Mouse (Mus musculus) CD4-positive, CD25-positive, alpha-beta regulatory T cell, adult 2 months (primary cell): ENCODE results near the gene Gm45213.

Source experiments
- DNase-seq: peaks from one replicate; pipeline ENCODE4 v3.0.0-alpha.2; 2012; ENCODE audit warnings: low read depth, low spot score

Gene Gm45213

GRCm38 (mm10) chr7:66106581-66107056 is 63.2 kb downstream of the Gm45213 start:
- DNase-seq, result no peak

- DNase-seq, result no peak
These were observed 63.8 kb downstream of the Gm45213 start for GRCm38 (mm10) chr7:66107206-66107605.

DNA sequence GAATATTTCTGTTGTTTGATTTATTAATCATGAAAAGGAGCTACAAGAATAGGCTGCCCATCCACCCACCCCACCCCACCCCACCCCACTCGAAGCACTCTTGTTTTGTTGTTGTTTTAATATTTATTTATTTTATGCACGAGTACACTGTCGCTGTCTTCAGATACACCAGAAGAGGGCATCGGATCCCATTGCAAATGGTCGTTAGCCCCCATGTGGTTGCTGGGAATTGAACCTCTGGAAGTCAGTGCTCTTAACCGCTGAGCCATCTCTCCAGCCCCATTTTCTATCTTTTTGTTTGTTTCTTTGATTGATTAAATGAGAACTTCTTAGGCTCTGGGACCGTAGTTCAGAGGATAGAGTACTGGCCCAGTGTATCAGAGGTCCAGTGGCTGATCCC is 64.5 kb downstream of the Gm45213 start:
- peak; percentile 55 for DNase-seq

DNA sequence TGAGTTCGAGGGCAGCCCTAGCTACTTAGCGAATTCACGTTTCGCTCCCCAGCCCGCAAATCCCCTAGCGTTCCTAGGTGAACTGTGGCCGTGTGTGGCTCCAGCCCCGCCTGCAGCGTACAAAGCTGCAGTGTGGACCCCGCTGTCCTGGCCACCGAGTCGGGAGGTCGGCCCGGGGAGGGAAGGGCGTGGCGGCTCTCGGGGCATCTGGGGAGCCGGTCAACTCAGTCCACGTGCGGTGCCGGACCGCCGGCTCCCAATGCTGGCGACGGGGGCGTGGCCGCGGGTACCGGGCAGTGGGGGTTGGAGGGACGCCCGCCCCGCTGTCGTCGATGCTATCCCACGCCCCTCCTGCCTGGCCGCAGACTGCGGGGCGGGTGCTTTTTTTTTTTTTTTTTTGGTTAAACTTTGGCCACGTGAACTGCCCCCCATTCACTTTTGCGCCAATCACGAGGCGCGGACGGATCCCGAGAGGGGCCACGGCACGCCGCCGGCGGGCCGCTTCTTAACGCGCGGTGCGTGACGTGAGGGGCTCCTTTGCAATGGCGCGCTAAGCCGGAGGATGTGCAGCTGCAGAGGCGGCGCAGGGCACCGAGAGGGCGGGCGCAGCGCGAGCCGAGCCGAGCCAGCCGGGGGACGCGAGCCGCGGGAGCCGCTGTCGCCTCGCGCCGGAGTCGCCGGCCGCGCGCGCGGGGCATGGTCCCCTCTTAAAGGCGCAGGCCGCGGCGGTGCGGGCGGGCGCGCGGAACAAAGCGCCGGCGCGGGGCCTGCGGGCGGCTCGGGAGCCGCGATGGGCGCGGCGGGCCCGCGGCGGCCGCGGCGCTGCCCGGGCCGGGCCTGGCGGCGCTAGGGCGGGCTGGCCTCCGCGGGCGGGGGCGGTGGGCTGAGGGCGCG is 65.8 kb downstream of the Gm45213 start, which contains the start of gene Chsy1:
Gene Chsy1, plus strand, starts transcription at position 555 of the 894 bp plus-strand sequence.
- peak; percentile 89 for DNase-seq

- DNase-seq, result peak; percentile 65
These were observed 66.6 kb downstream of the Gm45213 start for GRCm38 (mm10) chr7:66109855-66110635.

DNA sequence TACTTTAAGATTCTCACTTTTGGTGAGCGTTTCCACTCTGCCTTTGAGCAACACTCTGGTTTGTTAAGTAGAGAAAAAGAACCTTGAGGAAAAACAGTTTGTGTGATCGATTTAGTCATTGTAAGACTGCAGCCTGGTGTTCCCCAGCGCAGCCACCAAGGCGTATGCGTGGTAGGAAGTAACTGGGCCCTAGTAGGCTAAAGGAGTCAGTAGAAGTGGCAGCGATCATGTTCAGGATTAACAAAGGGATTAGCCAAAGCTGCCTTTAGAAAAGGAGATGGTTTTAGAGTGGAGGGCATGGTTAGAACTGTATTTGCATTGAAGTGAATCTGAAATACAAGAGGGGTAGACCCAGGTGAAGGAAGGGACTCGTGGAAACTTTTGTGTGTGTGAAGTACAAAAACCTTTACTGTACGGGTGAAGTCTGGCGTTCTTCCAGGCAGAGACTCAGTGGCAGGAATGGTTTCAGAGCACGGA is 67.3 kb downstream of the Gm45213 start:
- DNase-seq, result peak; percentile 47

GRCm38 (mm10) chr7:66111211-66111610 is 67.8 kb downstream of the Gm45213 start:
- no peak for DNase-seq
